Mouse (Mus musculus) limb, embryonic 14.5 days (tissue): ENCODE measurements around the gene Dusp1. TPM values are rescaled to one million over a fixed set of nuclear protein-coding genes. Genes with fewer than 3 reads are reported as not detected.
A peak's percentile ranks its signal among the peaks of the same experiment; 100 is the strongest.

Experiments
- ATAC-seq: fragments of 200-750 bp; cut with Nextera tagmentation; 2 replicates; pipeline ENCODE4 v1.8.0; 2017; ENCODE audit warnings: low read depth, moderate number of reproducible peaks, moderate TSS enrichment; ENCODE audit not compliant: low FRiP score
- DNase-seq: peaks from one replicate; pipeline ENCODE4 v3.0.0-alpha.2; 2015; ENCODE audit warnings: low spot score
- H3K27ac ChIP-seq: fragments of 300-500 bp; sonication (generic); replicated peaks from 2 replicates; pipeline ENCODE4 v1.5.1; 2014; ENCODE audit warnings: low read depth, mild to moderate bottlenecking, low read length, moderate library complexity, mixed read lengths
- H3K27me3 ChIP-seq: fragments of 300-500 bp; sonication (generic); 2 replicates; pipeline ENCODE4 v1.6.1; 2014; ENCODE audit warnings: low read length, mixed read lengths; ENCODE audit not compliant: control insufficient read depth, insufficient read depth
- H3K36me3 ChIP-seq: fragments of 300-500 bp; sonication (generic); 2 replicates; pipeline ENCODE4 v1.6.1; 2014; ENCODE audit warnings: mild to moderate bottlenecking, low read length, moderate library complexity, mixed read lengths; ENCODE audit not compliant: control insufficient read depth, insufficient read depth
- H3K4me1 ChIP-seq: fragments of 300-500 bp; sonication (generic); 2 replicates; pipeline ENCODE4 v1.6.1; 2014; ENCODE audit warnings: antibody characterized with exemption, low read length, mixed read lengths; ENCODE audit not compliant: control insufficient read depth, insufficient read depth
- H3K4me2 ChIP-seq: fragments of 300-500 bp; sonication (generic); replicated peaks from 2 replicates; pipeline ENCODE4 v1.6.1; 2014; ENCODE audit warnings: low read depth, mild to moderate bottlenecking, low read length, moderate library complexity; ENCODE audit not compliant: severe bottlenecking
- H3K4me3 ChIP-seq: fragments of 300-500 bp; sonication (generic); replicated peaks from 2 replicates; pipeline ENCODE4 v1.5.1; 2014; ENCODE audit warnings: low read length
- H3K9ac ChIP-seq: fragments of 300-500 bp; sonication (generic); 2 replicates; pipeline ENCODE4 v1.6.1; 2014; ENCODE audit warnings: mild to moderate bottlenecking, low read depth, low read length, moderate library complexity; ENCODE audit not compliant: severe bottlenecking
- H3K9me3 ChIP-seq: fragments of 300-500 bp; sonication (generic); 2 replicates; pipeline ENCODE4 v1.6.1; 2016; ENCODE audit warnings: low read length; ENCODE audit not compliant: control insufficient read depth
- POLR2A ChIP-seq: fragments of 200-500 bp; IDR thresholded peaks from 2 replicates; pipeline ENCODE4 v1.8.0; 2012; ENCODE audit warnings: inconsistent platforms, mild to moderate bottlenecking, moderate library complexity, borderline replicate concordance; ENCODE audit not compliant: insufficient read depth, insufficient read length; ENCODE audit errors: extremely low read depth
- WGBS: fragments of 180-500 bp; shearing (Covaris S2); extraction: QIAGEN DNeasy Blood & Tissue Kit; methylation state at CpG from one replicate; pipeline ENCODE4 v1.1.7; 2014; 5-methylcytosine and 5-hydroxymethylcytosine counted together
- polyA plus RNA-seq, 2 experiments: library from polyadenylated mRNA; depleted of rRNA in 1 of 2; stranded (reverse) in 1 of 2; unstranded in 1 of 2; fragments of >200 nt; fragmentation: Nextera tagmentation in 1 of 2; extraction: Ambion mirVana in 1 of 2; gene quantifications; 2 replicates each; pipeline versions ENCODE4 v1.2.1 to v1.2.3; 2012 to 2014

Gene Dusp1
- polyA plus RNA-seq, 2 experiments = 27.7 to 29.6 TPM

GRCm38 (mm10) chr17:26476871-26477270, 85.1 kb downstream of the Dusp1 start:
- 31% methylated on average over 6 of the region's 6 CpGs for WGBS
- 0 out of 2 replicates have a peak, but pooled peaks cover 5% of the 10 kb centered on the region for H3K4me1 ChIP-seq
- H3K9me3 ChIP-seq = no peaks in the 10 kb centered on the region
- H3K4me3 ChIP-seq = no peak overlapping the region
- no peak for DNase-seq
- H3K27me3 ChIP-seq = no peaks in the 10 kb centered on the region
- H3K27ac ChIP-seq = no peak overlapping the region
- ATAC-seq = no peak
- no peak overlapping the region for H3K9ac ChIP-seq
- no peak for TF ChIP-seq POLR2A
- H3K4me2 ChIP-seq = no peak overlapping the region
- H3K36me3 ChIP-seq = no peaks in the 10 kb centered on the region

- no peak overlapping the region for H3K4me3 ChIP-seq
- no peak overlapping the region for H3K9ac ChIP-seq
- no peak for TF ChIP-seq POLR2A
- H3K9me3 ChIP-seq = no peaks in the 10 kb centered on the region
- no peak for DNase-seq
- ATAC-seq = no peak
- H3K4me2 ChIP-seq = no peak overlapping the region
- 0 out of 2 replicates have a peak, but pooled peaks cover 2% of the 10 kb centered on the region for H3K4me1 ChIP-seq
- no peaks in the 10 kb centered on the region for H3K27me3 ChIP-seq
- WGBS = 82% methylated on average over 13 of the region's 13 CpGs
- H3K36me3 ChIP-seq = no peaks in the 10 kb centered on the region
- no peak overlapping the region for H3K27ac ChIP-seq
Measured at GRCm38 (mm10) chr17:26468102-26468894, 93.6 kb downstream of the Dusp1 start.

- Histone ChIP-seq H3K4me2 (no peak overlapping the region), H3K4me3 (no peak overlapping the region), H3K27me3 (no peaks in the 10 kb centered on the region), H3K9ac (no peak overlapping the region), H3K4me1 (0 out of 2 replicates have a peak, but pooled peaks cover 2% of the 10 kb centered on the region), H3K36me3 (no peaks in the 10 kb centered on the region), H3K9me3 (no peaks in the 10 kb centered on the region), H3K27ac (no peak overlapping the region)
- DNase-seq (no peak), ATAC-seq (no peak)
- TF ChIP-seq POLR2A = no peak
- WGBS = 82% methylated on average over 4 of the region's 4 CpGs
Measured at GRCm38 (mm10) chr17:26467619-26468018, 94.3 kb downstream of the Dusp1 start.

DNA sequence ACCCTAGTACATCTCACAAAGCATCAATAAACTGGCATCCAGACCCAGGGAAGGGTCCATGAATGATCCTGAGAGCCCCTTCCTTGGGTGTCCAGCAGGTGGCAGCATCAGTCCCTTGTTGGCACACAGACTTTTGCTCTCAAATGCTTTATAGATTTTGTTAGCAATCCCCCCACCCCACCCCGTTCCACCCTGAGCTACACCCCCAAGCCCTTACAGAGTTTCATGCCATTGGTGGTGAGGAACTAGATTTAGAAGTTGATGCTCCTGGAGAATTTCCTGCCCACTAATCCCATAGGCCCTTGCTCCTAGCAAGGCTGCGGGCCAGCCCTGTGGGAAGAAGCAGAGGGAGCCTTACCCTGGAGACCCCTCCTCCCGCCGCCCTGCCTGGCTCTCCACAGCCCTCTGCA, 95.2 kb downstream of the Dusp1 start:
- no peak overlapping the region for H3K4me3 ChIP-seq
- H3K9me3 ChIP-seq = no peaks in the 10 kb centered on the region
- 4% methylated on average over 4 of the region's 4 CpGs for WGBS
- 0 out of 2 replicates have a peak, but pooled peaks cover 2% of the 10 kb centered on the region for H3K4me1 ChIP-seq
- no peak overlapping the region for H3K27ac ChIP-seq
- DNase-seq (peak; percentile 85), ATAC-seq (peak; percentile 71)
- H3K9ac ChIP-seq = no peak overlapping the region
- H3K27me3 ChIP-seq = no peaks in the 10 kb centered on the region
- H3K36me3 ChIP-seq = no peaks in the 10 kb centered on the region
- TF ChIP-seq POLR2A = no peak
- H3K4me2 ChIP-seq = 0 out of 2 replicates have a peak overlapping the region, but pooled peaks have one; percentile 28

GRCm38 (mm10) chr17:26464972-26465371, 97.0 kb downstream of the Dusp1 start:
- H3K27me3 ChIP-seq = no peaks in the 10 kb centered on the region
- ATAC-seq (no peak), DNase-seq (no peak)
- TF ChIP-seq POLR2A = no peak
- H3K4me1 ChIP-seq = 0 out of 2 replicates have a peak, but pooled peaks cover 2% of the 10 kb centered on the region
- no peak overlapping the region for H3K4me3 ChIP-seq
- 62% methylated on average over 7 of the region's 7 CpGs for WGBS
- H3K9me3 ChIP-seq = no peaks in the 10 kb centered on the region
- H3K9ac ChIP-seq = no peak overlapping the region
- H3K27ac ChIP-seq = no peak overlapping the region
- H3K36me3 ChIP-seq = no peaks in the 10 kb centered on the region
- no peak overlapping the region for H3K4me2 ChIP-seq
